Mouse (Mus musculus) CD4-positive helper T cell, adult 2 months (primary cell): Measurements from ENCODE around the gene H2-T3.
"Not testable (repeated sequence)": the region's sequence is repeated elsewhere in the genome, so short reads cannot be mapped to it uniquely, and the experiment has no call there.

Source experiments
- DNase-seq: peaks from one replicate; pipeline ENCODE4 v3.0.0-alpha.2; 2012; ENCODE audit warnings: low read depth, missing footprints, low spot score

The H2-T3 gene

GRCm38 (mm10) chr17:36179446-36179845 is 10.6 kb downstream of the H2-T3 start:
- not testable (repeated sequence) for DNase-seq

GRCm38 (mm10) chr17:36178938-36179337 is 11.1 kb downstream of the H2-T3 start:
- DNase-seq, result peak; percentile 67

GRCm38 (mm10) chr17:36176132-36176531 is 14.0 kb downstream of the H2-T3 start:
- not testable (repeated sequence) for DNase-seq

- DNase-seq, result no peak
Observed at GRCm38 (mm10) chr17:36170287-36170814, 19.7 kb downstream of the H2-T3 start.

- DNase-seq, result no peak
Observed at GRCm38 (mm10) chr17:36169753-36170152, 20.3 kb downstream of the H2-T3 start.

- DNase-seq, result not testable (repeated sequence)
Observed at GRCm38 (mm10) chr17:36169094-36169493, 21.0 kb downstream of the H2-T3 start.

GRCm38 (mm10) chr17:36168039-36168652 is 21.9 kb downstream of the H2-T3 start, which contains the start of gene Gm8909:
Gene Gm8909, minus strand, starts transcription at chr17:36168537.
- peak; percentile 37 for DNase-seq

- peak; percentile 80 for DNase-seq
Observed at GRCm38 (mm10) chr17:36167306-36168038, 22.6 kb downstream of the H2-T3 start.

GRCm38 (mm10) chr17:36166901-36167300 is 23.2 kb downstream of the H2-T3 start:
- DNase-seq, result not testable (repeated sequence)

- DNase-seq, result peak; percentile 36
Observed at GRCm38 (mm10) chr17:36161129-36162051, 28.7 kb downstream of the H2-T3 start.

GRCm38 (mm10) chr17:36158264-36158663 is 31.8 kb downstream of the H2-T3 start:
- DNase-seq, result not testable (repeated sequence)

- DNase-seq, result not testable (repeated sequence)
Observed at GRCm38 (mm10) chr17:36157782-36158181, 32.3 kb downstream of the H2-T3 start.

- no peak for DNase-seq
Observed at GRCm38 (mm10) chr17:36154271-36155149, 35.6 kb downstream of the H2-T3 start.

GRCm38 (mm10) chr17:36151200-36151599 is 38.9 kb downstream of the H2-T3 start:
- DNase-seq, result not testable (repeated sequence)

GRCm38 (mm10) chr17:36148468-36148867 is 41.6 kb downstream of the H2-T3 start:
- DNase-seq, result not testable (repeated sequence)

- DNase-seq, result not testable (repeated sequence)
Observed at GRCm38 (mm10) chr17:36146937-36147336, 43.1 kb downstream of the H2-T3 start.

GRCm38 (mm10) chr17:36145861-36146156 is 44.3 kb downstream of the H2-T3 start:
- DNase-seq, result not testable (repeated sequence)

- DNase-seq, result peak; percentile 56
Observed at GRCm38 (mm10) chr17:36145111-36145860, 44.8 kb downstream of the H2-T3 start.

- not testable (repeated sequence) for DNase-seq
Observed at GRCm38 (mm10) chr17:36136299-36136848, 53.7 kb downstream of the H2-T3 start.
